Mouse (Mus musculus) midbrain, embryonic 15.5 days (tissue): ENCODE measurements around the gene Unc13a. TPM values are rescaled to one million over a fixed set of nuclear protein-coding genes. Genes with fewer than 3 reads are reported as not detected.

Experiments
- ATAC-seq: fragments of 200-750 bp; cut with Nextera tagmentation; replicated peaks from 2 replicates; pipeline ENCODE4 v1.8.0; 2017; ENCODE audit warnings: moderate TSS enrichment
- H3K27ac ChIP-seq: fragments of 300-500 bp; sonication (generic); 2 replicates; pipeline ENCODE4 v1.5.1; 2015; ENCODE audit warnings: mild to moderate bottlenecking, inconsistent platforms
- H3K27me3 ChIP-seq: fragments of 300-500 bp; sonication (generic); replicated peaks from 2 replicates; pipeline ENCODE4 v1.6.1; 2015; ENCODE audit warnings: inconsistent platforms
- H3K36me3 ChIP-seq: fragments of 300-500 bp; sonication (generic); replicated peaks from 2 replicates; pipeline ENCODE4 v1.6.1; 2015; ENCODE audit warnings: inconsistent platforms
- H3K4me1 ChIP-seq: fragments of 300-500 bp; sonication (generic); 2 replicates; pipeline ENCODE4 v1.6.1; 2015; ENCODE audit warnings: inconsistent platforms
- H3K4me2 ChIP-seq: fragments of 300-500 bp; sonication (generic); 2 replicates; pipeline ENCODE4 v1.6.1; 2015; ENCODE audit warnings: inconsistent platforms, mild to moderate bottlenecking, moderate library complexity
- H3K4me3 ChIP-seq: fragments of 300-500 bp; sonication (generic); 2 replicates; pipeline ENCODE4 v1.5.1; 2015; ENCODE audit warnings: mild to moderate bottlenecking, inconsistent platforms
- H3K9ac ChIP-seq: fragments of 300-500 bp; sonication (generic); 2 replicates; pipeline ENCODE4 v1.6.1; 2015; ENCODE audit warnings: mild to moderate bottlenecking, inconsistent platforms
- H3K9me3 ChIP-seq: fragments of 300-500 bp; sonication (generic); 2 replicates; pipeline ENCODE4 v1.6.1; 2016; ENCODE audit warnings: inconsistent platforms
- WGBS: fragments of 180-500 bp; shearing (Covaris S2); methylation state at CpG from one replicate; pipeline ENCODE4 v1.1.7; 2015; ENCODE audit warnings: mixed read lengths; 5-methylcytosine and 5-hydroxymethylcytosine counted together
- polyA plus RNA-seq: library from polyadenylated mRNA; unstranded; fragments of >200 nt; fragmentation: Nextera tagmentation; extraction: Ambion mirVana; gene quantifications from 2 replicates; pipeline ENCODE4 v1.2.1, GENCODE M21; 2015

The Unc13a gene
- polyA plus RNA-seq, 1 experiment from 2014 or later: 26.9 TPM

DNA sequence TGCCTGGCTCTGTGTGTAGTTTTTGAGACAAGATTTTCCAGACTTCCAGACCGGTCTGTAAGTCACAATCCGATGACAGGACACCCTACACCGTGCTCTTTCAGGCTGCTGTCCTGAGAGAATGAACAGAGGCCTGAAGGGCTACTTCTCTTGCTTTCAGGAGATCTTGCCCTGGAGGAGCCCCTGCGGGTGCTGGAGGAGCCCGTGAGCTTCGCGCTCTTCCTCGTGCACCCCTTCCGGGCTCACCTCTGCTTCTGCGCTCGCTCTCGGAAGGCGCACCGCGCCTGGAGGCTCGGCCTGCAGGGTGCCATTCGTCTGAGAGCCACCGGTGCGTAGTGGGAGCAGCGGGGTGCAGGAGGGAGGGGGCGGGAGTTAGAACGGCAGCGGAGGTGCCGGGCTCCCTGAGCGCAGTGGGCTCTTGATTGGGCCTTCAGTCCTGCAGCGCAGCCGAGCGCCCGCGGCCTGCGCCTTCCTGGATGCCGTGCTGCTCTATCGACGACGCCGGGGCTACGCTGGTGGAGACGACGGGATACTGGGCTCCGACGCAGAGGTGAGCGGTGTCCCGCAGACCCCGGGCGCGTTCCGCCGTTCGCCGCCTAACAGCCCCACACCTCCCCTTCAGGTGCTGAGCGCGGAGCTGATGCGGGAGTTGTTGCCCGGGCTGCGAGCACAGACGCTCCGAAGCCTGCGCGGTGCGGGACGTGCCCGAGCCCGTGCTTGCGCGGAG lies 69.5 kb downstream of the Unc13a start:
- ATAC-seq: peak; percentile 69
- H3K27ac ChIP-seq: peak overlapping the region; percentile 2; the same call in 1 of the 2 replicates
- WGBS: 3% methylated on average over 64 of the region's 65 CpGs

DNA sequence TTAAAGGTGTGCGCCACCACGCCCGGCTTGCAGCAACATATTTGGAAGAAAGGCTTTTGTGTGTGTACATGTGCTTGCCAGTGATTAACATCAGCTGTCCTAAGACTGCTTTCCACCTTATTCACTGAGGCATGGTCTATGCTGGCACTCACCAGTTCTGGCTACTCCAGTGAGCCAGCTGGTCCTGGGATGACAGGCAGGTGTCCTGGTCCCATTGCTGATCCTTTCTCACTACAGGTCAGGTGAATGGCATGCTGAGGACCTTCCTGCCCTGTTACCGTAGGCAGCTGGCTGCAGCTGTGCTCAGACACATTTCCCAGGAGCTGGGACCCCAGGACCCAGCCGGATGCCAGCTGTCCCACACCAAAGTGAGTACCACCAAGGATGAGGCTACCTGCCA lies 72.7 kb downstream of the Unc13a start:
- Histone ChIP-seq H3K4me1 (peaks cover 28% of the 10 kb centered on the region), H3K36me3 (no peaks in the 10 kb centered on the region), H3K27ac (no peak overlapping the region), H3K4me3 (no peak overlapping the region), H3K9me3 (no peaks in the 10 kb centered on the region), H3K4me2 (no peak overlapping the region), H3K9ac (no peak overlapping the region), H3K27me3 (peaks cover 39% of the 10 kb centered on the region)
- ATAC-seq: no peak
- WGBS: 94% methylated on average over 5 of the region's 5 CpGs

More for the DNA sequence above, 69.5 kb downstream of the Unc13a start:
- Histone ChIP-seq H3K4me2 (peak overlapping the region; percentile 43), H3K36me3 (no peaks in the 10 kb centered on the region), H3K4me3 (peak overlapping the region; percentile 37), H3K9ac (peak overlapping the region; percentile 13; the same call in 1 of the 2 replicates), H3K9me3 (no peaks in the 10 kb centered on the region), H3K27me3 (peaks cover 44% of the 10 kb centered on the region), H3K4me1 (peaks cover 17% of the 10 kb centered on the region)

DNA sequence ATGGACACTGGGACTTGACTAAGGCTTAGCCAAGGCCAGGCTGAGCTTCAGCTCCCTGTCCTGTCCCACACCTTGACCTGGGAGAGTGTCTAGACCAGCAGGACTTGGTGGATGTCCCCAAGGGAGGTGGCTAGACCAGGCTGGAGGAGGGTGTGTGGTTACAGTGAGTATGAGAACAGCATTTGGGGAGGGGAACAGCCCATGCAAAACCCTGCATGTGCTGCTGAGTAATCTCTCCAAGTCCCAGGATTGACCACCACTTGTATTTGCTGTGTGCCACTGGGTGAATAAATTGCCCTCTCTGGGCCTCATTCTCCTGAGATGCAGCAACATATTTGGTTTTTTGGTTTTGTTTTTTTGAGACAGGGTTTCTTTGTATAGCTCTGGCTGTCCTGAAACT lies 73.2 kb downstream of the Unc13a start:
- Histone ChIP-seq H3K27ac (no peak overlapping the region), H3K9ac (no peak overlapping the region), H3K27me3 (peaks cover 35% of the 10 kb centered on the region), H3K4me3 (no peak overlapping the region), H3K4me1 (peaks cover 31% of the 10 kb centered on the region), H3K9me3 (no peaks in the 10 kb centered on the region), H3K36me3 (no peaks in the 10 kb centered on the region), H3K4me2 (no peak overlapping the region)
- ATAC-seq: no peak

DNA sequence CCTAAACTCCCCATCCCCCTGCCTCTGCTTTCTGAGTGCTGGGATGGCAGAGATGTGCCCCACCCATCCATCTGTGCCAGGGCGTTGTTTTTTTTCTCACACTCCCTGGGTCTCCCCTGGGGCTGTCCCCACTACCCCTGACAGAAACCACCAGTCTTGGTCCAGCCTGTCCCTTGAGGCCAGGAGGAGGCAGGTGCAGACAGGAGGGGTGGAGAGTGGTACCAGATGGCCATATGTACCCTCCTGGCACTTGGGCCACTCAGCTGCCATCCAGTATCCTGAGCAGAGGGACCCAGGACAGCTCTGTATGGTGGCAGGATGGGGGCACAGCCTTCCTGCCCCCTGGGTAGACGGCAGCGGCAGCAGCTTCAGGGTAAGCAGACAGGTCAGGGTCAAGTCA lies 74.1 kb downstream of the Unc13a start, which contains the start of gene Fam129c:
Gene Fam129c, plus strand, starts transcription at position 198 of the 400 bp plus-strand sequence.
- WGBS: 83% methylated on average over 3 of the region's 3 CpGs
- Histone ChIP-seq H3K9me3 (no peaks in the 10 kb centered on the region), H3K27me3 (peaks cover 26% of the 10 kb centered on the region), H3K4me2 (no peak within 1 kb of the TSS), H3K36me3 (no peaks in the 10 kb centered on the region), H3K27ac (no peak within 1 kb of the TSS), H3K4me1 (peaks cover 31% of the 10 kb centered on the region), H3K9ac (no peak within 1 kb of the TSS), H3K4me3 (no peak within 1 kb of the TSS)
- ATAC-seq: no peak

DNA sequence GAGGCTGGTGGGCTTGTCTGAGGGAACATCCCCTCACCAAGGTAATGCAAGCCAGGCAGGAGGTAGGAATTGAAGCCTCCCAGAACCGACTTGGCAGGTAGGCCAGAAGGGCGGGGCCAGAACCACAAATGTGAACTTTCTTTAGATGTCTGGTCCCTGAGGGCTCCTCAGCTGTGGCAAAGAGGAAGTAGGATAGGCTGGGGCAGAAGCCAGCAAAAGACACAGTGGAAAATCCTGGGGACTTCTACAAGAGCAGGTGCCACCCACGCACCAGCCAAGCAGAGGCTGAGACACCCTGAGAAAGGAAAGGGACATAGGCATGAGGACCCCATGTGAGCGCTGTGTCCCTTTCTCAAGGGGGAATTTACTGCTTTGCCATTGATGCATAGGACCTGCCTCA lies 74.8 kb downstream of the Unc13a start:
- H3K9ac ChIP-seq: no peak overlapping the region
- ATAC-seq: no peak

DNA sequence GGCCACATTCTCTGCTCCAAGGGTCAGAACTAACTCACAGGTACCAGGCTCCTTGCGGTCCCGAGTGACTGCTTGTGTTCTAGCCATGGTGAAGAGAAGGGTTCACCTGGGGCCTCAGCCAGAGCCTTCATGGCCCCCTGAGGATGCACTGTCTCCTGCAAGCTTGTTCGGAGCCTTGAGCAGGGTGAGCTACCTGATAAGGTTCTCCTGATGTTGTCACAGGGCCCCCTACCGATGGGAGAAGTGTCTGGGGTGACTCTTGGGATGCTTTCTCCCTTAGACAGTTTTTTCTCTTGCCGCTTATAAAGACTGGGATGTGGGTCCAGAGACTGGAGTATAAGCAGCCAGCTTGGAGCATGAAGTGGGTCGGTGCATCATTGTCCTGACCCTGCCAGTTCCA lies 75.2 kb downstream of the Unc13a start:
- H3K36me3 ChIP-seq: no peaks in the 10 kb centered on the region
- H3K27me3 ChIP-seq: peaks cover 15% of the 10 kb centered on the region
- no peak for ATAC-seq
- H3K4me3 ChIP-seq: no peak overlapping the region
- H3K9ac ChIP-seq: no peak overlapping the region
- 62% methylated on average over 6 of the region's 6 CpGs for WGBS
- no peak overlapping the region for H3K27ac ChIP-seq
- H3K4me2 ChIP-seq: no peak overlapping the region
- H3K4me1 ChIP-seq: peaks cover 25% of the 10 kb centered on the region
- no peaks in the 10 kb centered on the region for H3K9me3 ChIP-seq

More for the DNA sequence above, 74.8 kb downstream of the Unc13a start:
- peaks cover 25% of the 10 kb centered on the region for H3K4me1 ChIP-seq
- H3K9me3 ChIP-seq: no peaks in the 10 kb centered on the region
- H3K4me2 ChIP-seq: no peak overlapping the region
- 81% methylated on average over 4 of the region's 4 CpGs for WGBS
- no peak overlapping the region for H3K27ac ChIP-seq
- no peak overlapping the region for H3K4me3 ChIP-seq
- peaks cover 19% of the 10 kb centered on the region for H3K27me3 ChIP-seq
- no peaks in the 10 kb centered on the region for H3K36me3 ChIP-seq

DNA sequence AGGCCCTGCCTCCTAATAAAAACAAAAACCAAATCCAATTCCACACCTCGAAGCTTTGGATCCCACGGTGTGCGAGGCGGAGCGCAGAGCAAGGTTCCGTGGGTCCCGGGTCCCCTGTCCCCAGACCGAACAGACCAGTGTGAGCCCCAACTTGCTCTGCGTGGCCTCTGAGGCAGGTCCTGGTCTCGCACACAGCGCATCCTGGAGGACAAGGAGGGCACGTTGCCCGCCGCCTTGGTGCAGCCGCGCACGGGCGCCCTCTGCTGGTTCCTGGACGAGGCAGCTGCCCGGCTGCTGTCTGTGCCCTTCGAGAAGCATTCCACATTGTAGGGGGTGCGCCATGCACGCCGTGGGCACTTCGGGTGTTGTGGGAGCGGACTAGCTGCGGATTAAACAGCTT lies 75.7 kb downstream of the Unc13a start:
- no peak for ATAC-seq
- Histone ChIP-seq H3K9me3 (no peaks in the 10 kb centered on the region), H3K4me1 (peaks cover 31% of the 10 kb centered on the region), H3K4me2 (peak overlapping the region; percentile 20; the same call in 1 of the 2 replicates), H3K9ac (peak overlapping the region; percentile 10; the same call in 1 of the 2 replicates), H3K36me3 (no peaks in the 10 kb centered on the region), H3K27ac (no peak overlapping the region), H3K27me3 (peaks cover 12% of the 10 kb centered on the region), H3K4me3 (no peak overlapping the region)
- 8% methylated on average over 27 of the region's 27 CpGs for WGBS

DNA sequence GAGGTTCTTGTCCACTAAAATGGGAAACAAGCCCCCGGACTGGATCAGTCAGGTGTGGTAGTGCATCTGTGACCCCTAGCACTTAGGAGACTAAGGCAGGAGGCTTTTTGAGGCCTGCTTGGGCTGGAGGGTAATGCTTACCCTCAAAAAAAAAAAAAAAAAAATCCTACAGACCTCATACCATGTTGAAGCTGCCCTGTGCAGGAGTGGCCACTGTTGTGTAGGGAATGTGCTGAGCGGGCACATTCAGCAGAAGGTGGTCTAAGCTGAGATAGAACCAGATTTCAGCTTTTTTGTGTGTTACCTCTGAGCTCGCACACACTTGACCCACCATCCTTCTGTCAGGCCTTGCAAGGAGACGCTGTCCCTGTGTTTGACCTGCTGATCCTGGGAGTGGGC lies 77.2 kb downstream of the Unc13a start:
- no peak for ATAC-seq
- H3K4me2 ChIP-seq: no peak overlapping the region
- H3K27ac ChIP-seq: no peak overlapping the region
- no peak overlapping the region for H3K4me3 ChIP-seq
- 92% methylated on average over 4 of the region's 4 CpGs for WGBS
- no peaks in the 10 kb centered on the region for H3K9me3 ChIP-seq
- H3K27me3 ChIP-seq: no peaks in the 10 kb centered on the region
- H3K9ac ChIP-seq: no peak overlapping the region
- H3K4me1 ChIP-seq: peaks cover 36% of the 10 kb centered on the region
- H3K36me3 ChIP-seq: no peaks in the 10 kb centered on the region

DNA sequence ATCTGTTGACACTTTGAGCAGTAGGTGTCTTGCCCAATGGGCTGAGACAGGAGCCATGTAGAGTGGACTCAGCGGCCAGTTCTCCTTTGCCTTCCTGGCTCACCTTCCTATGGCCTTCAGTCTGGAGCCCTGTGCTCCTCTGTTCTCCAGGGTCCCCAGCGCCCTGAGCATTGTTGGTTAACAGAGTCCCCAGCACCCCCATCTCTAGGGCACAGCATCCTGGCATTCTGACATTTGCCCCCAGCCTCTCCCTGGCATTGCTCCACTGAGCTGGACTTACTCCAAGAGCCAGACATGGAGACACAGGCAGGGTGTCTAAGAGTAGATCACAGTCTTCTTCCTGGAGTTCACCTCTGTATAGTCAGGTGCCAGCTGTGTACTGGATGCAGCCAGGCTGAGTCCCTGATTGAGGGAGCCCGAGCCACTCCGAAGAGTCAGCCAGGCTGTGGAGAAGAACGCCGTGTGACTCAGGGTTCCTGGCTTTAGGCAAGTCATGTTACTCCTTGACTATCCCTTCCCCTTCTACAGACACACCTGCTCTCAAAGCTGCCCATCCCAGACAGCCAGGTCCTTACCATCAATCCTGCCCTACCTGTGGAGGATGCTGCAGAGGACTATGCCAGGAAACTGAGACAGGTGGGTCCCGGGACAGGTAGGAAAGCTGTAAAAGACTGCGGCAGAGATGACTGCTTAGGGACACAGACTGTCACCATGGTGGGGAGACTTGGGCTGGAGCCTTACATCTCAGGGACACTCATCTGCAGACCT lies 77.8 kb downstream of the Unc13a start:
- no peak for ATAC-seq
- WGBS: 95% methylated on average over 8 of the region's 8 CpGs
- H3K9ac ChIP-seq: no peak overlapping the region; the same call in 1 of the 2 replicates
- peak overlapping the region; percentile 80 for H3K4me2 ChIP-seq
- no peak overlapping the region for H3K27ac ChIP-seq
- no peaks in the 10 kb centered on the region for H3K27me3 ChIP-seq
- H3K36me3 ChIP-seq: no peaks in the 10 kb centered on the region
- no peak overlapping the region for H3K4me3 ChIP-seq
- H3K4me1 ChIP-seq: peaks cover 36% of the 10 kb centered on the region
- no peaks in the 10 kb centered on the region for H3K9me3 ChIP-seq

DNA sequence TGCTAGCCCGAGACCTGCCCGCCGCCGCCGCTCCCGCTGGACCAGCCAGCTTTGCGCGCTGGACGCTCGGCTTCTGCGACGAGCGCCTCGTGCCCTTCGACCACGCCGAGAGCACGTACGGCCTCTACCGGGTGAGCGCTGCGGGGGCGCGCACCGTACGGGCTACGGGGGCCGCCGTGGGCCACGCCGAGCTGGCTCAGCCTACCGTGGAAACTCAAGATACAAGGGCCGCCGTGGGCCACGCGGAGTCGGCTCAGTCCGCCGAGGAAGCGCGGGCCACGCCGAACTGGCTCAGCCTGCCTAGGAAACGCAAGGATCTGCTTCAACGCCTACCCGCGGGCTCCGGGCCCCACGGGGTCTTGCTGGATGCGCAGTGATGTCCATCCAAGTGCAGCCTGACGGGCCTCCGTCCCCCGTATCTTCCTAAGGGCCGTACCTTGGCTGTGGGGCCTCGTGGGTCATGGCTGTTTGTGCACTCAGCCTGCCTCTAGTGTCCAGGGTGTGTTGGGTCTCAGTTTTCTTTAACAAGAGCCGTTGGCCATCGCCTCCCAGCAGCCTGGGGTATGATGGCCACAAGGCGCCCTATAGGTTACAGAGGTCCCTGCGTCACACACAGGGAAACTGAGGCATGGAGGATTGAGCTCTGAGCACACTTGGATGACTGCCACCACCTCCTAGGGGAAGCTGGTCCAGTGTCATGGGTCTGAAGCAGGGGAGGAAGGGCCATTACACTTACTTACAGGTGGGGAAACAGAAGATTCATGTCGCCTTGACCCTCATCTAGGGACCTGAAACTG lies 79.0 kb downstream of the Unc13a start:
- Histone ChIP-seq H3K4me3 (peak overlapping the region; percentile 73), H3K9ac (peak overlapping the region; percentile 75), H3K4me2 (peak overlapping the region; percentile 80), H3K4me1 (peaks cover 36% of the 10 kb centered on the region), H3K36me3 (no peaks in the 10 kb centered on the region), H3K9me3 (no peaks in the 10 kb centered on the region), H3K27ac (peak overlapping the region; percentile 98), H3K27me3 (no peaks in the 10 kb centered on the region)
- 4% methylated on average over 60 of the region's 60 CpGs for WGBS
- ATAC-seq: peak; percentile 81

DNA sequence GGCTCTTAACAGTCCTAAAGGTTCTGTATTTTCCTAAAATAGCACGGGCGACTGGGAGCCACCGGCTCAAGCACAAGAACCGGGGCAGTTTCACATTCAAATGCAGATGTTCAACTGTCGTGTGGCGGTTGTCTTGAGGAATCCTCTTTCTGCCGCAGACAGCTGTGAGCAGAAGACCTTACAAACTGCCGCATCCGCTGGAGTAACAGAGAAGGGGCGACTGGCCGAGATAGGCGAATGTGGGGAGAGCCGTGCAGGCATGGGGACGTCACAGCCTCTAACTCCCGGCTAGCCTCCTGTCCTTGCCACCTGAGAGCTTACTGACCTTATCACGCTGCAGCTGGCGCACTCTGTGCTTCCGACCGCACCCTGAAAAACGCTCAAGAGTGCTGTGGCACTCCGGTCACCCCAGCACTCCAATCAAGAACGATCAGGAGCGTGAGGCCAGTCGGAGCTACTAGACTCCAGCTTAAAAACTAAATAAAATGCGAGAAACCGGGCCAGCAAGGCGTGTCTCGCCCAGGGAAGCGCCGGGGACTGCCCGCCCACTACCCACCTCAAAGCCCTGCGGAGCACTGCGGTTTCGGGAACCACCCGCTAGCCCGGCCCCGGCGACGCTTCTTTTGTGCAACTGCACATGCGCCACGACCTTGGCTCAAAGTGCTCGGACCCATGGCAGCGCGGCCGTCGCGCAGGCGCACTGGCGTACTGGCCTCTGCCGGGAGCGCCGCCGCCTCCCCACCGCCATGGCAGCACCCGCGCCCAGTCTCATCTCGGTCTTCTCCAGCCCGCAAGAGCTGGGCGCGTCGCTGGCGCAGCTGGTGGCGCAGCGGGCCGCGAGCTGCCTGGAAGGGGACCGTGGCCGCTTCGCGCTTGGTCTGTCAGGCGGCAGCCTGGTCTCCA lies 79.8 kb downstream of the Unc13a start, which contains the start of gene Pgls:
Gene Pgls, plus strand, starts transcription at position 706 of the 903 bp plus-strand sequence.
- peak within 1 kb of the TSS; percentile 75 for H3K9ac ChIP-seq
- no peaks in the 10 kb centered on the region for H3K27me3 ChIP-seq
- no peaks in the 10 kb centered on the region for H3K36me3 ChIP-seq
- peak; percentile 89 for ATAC-seq
- H3K27ac ChIP-seq: peak within 1 kb of the TSS; percentile 98
- no peaks in the 10 kb centered on the region for H3K9me3 ChIP-seq
- peaks cover 36% of the 10 kb centered on the region for H3K4me1 ChIP-seq
- H3K4me2 ChIP-seq: peak within 1 kb of the TSS; percentile 80
- under 1% methylated on average over 71 of the region's 71 CpGs for WGBS
- H3K4me3 ChIP-seq: peak within 1 kb of the TSS; percentile 73
